Mouse (Mus musculus): ENCODE data around the gene B3gnt2. TPM values are rescaled to one million over a fixed set of nuclear protein-coding genes. Genes with fewer than 3 reads are reported as not detected.

B3gnt2 gene
- polyA plus RNA-seq, 1 experiment from 2014 or later = 1.9 TPM

- Histone ChIP-seq H3K4me1 (replicated peaks) (no peaks in the 10 kb centered on the region), H3K9ac (replicated peaks) (no peak overlapping the region), H3K27me3 (no peaks in the 10 kb centered on the region), H3K27ac (no peak overlapping the region), H3K9me3 (no peaks in the 10 kb centered on the region), H3K36me3 (no peaks in the 10 kb centered on the region), H3K4me2 (replicated peaks) (no peak overlapping the region), H3K4me3 (replicated peaks) (no peak overlapping the region)
- 100% methylated on average over 1 of the region's 1 CpGs for WGBS
- ATAC-seq = no peak
These were observed 24.6 kb upstream of the B3gnt2 start for GRCm38 (mm10) chr11:22885350-22885749.

GRCm38 (mm10) chr11:22883676-22884075, 22.9 kb upstream of the B3gnt2 start:
- Histone ChIP-seq H3K4me3 (replicated peaks) (no peak overlapping the region), H3K4me2 (replicated peaks) (no peak overlapping the region), H3K9ac (replicated peaks) (no peak overlapping the region), H3K27me3 (no peaks in the 10 kb centered on the region), H3K4me1 (replicated peaks) (no peaks in the 10 kb centered on the region), H3K27ac (no peak overlapping the region), H3K9me3 (no peaks in the 10 kb centered on the region), H3K36me3 (no peaks in the 10 kb centered on the region)
- ATAC-seq = no peak
- WGBS = 96% methylated on average over 2 of the region's 2 CpGs

- Histone ChIP-seq H3K4me3 (replicated peaks) (no peak overlapping the region), H3K36me3 (no peaks in the 10 kb centered on the region), H3K9me3 (no peaks in the 10 kb centered on the region), H3K9ac (replicated peaks) (no peak overlapping the region), H3K27ac (no peak overlapping the region), H3K4me1 (replicated peaks) (no peaks in the 10 kb centered on the region), H3K4me2 (replicated peaks) (no peak overlapping the region), H3K27me3 (no peaks in the 10 kb centered on the region)
- ATAC-seq = no peak
These were observed 22.2 kb upstream of the B3gnt2 start for GRCm38 (mm10) chr11:22882926-22883325.

GRCm38 (mm10) chr11:22880383-22881172, 19.8 kb upstream of the B3gnt2 start:
- H3K9ac ChIP-seq (replicated peaks) = no peak overlapping the region
- peaks cover 5% of the 10 kb centered on the region for H3K4me1 ChIP-seq (replicated peaks)
- no peak for ATAC-seq
- WGBS = 72% methylated on average over 3 of the region's 3 CpGs
- no peaks in the 10 kb centered on the region for H3K27me3 ChIP-seq
- no peak overlapping the region for H3K4me2 ChIP-seq (replicated peaks)
- no peak overlapping the region for H3K27ac ChIP-seq
- no peaks in the 10 kb centered on the region for H3K9me3 ChIP-seq
- no peaks in the 10 kb centered on the region for H3K36me3 ChIP-seq
- no peak overlapping the region for H3K4me3 ChIP-seq (replicated peaks)

- WGBS = 94% methylated on average over 4 of the region's 4 CpGs
- no peak overlapping the region for H3K4me3 ChIP-seq (replicated peaks)
- H3K4me1 ChIP-seq (replicated peaks) = peaks cover 15% of the 10 kb centered on the region
These were observed 18.9 kb upstream of the B3gnt2 start for GRCm38 (mm10) chr11:22879645-22880044.

GRCm38 (mm10) chr11:22876680-22877330, 16.0 kb upstream of the B3gnt2 start:
- Histone ChIP-seq H3K27me3 (no peaks in the 10 kb centered on the region), H3K36me3 (no peaks in the 10 kb centered on the region), H3K4me2 (replicated peaks) (no peak overlapping the region), H3K9ac (replicated peaks) (no peak overlapping the region), H3K27ac (no peak overlapping the region), H3K4me3 (replicated peaks) (no peak overlapping the region), H3K4me1 (replicated peaks) (peaks cover 33% of the 10 kb centered on the region), H3K9me3 (no peaks in the 10 kb centered on the region)
- WGBS = 90% methylated on average over 3 of the region's 3 CpGs
- no peak for ATAC-seq

More at GRCm38 (mm10) chr11:22879645-22880044, 18.9 kb upstream of the B3gnt2 start:
- Histone ChIP-seq H3K27ac (no peak overlapping the region), H3K27me3 (no peaks in the 10 kb centered on the region), H3K9me3 (no peaks in the 10 kb centered on the region), H3K36me3 (no peaks in the 10 kb centered on the region), H3K9ac (replicated peaks) (no peak overlapping the region), H3K4me2 (replicated peaks) (no peak overlapping the region)
- ATAC-seq = no peak

GRCm38 (mm10) chr11:22875279-22875678, 14.5 kb upstream of the B3gnt2 start:
- H3K9ac ChIP-seq (replicated peaks) = no peak overlapping the region
- no peaks in the 10 kb centered on the region for H3K36me3 ChIP-seq
- H3K4me1 ChIP-seq (replicated peaks) = peaks cover 33% of the 10 kb centered on the region
- no peaks in the 10 kb centered on the region for H3K27me3 ChIP-seq
- ATAC-seq = peak; percentile 87
- no peak overlapping the region for H3K4me2 ChIP-seq (replicated peaks)
- no peak overlapping the region for H3K4me3 ChIP-seq (replicated peaks)
- H3K9me3 ChIP-seq = no peaks in the 10 kb centered on the region
- peak overlapping the region; percentile 79 for H3K27ac ChIP-seq
- WGBS = 53% methylated on average over 4 of the region's 4 CpGs

GRCm38 (mm10) chr11:22874747-22875146, 14.0 kb upstream of the B3gnt2 start:
- Histone ChIP-seq H3K4me1 (replicated peaks) (peaks cover 33% of the 10 kb centered on the region), H3K4me2 (replicated peaks) (no peak overlapping the region), H3K9me3 (no peaks in the 10 kb centered on the region), H3K36me3 (no peaks in the 10 kb centered on the region), H3K4me3 (replicated peaks) (no peak overlapping the region), H3K9ac (replicated peaks) (no peak overlapping the region), H3K27ac (peak overlapping the region; percentile 79), H3K27me3 (no peaks in the 10 kb centered on the region)
- peak; percentile 73 for ATAC-seq
- 53% methylated on average over 6 of the region's 6 CpGs for WGBS

GRCm38 (mm10) chr11:22873383-22873782, 12.6 kb upstream of the B3gnt2 start:
- Histone ChIP-seq H3K9ac (replicated peaks) (no peak overlapping the region), H3K4me2 (replicated peaks) (no peak overlapping the region), H3K9me3 (no peaks in the 10 kb centered on the region), H3K27me3 (no peaks in the 10 kb centered on the region), H3K36me3 (no peaks in the 10 kb centered on the region), H3K4me3 (replicated peaks) (no peak overlapping the region), H3K27ac (no peak overlapping the region), H3K4me1 (replicated peaks) (peaks cover 33% of the 10 kb centered on the region)
- ATAC-seq = no peak
- 61% methylated on average over 4 of the region's 4 CpGs for WGBS

GRCm38 (mm10) chr11:22872307-22872680, 11.5 kb upstream of the B3gnt2 start:
- Histone ChIP-seq H3K9me3 (no peaks in the 10 kb centered on the region), H3K4me3 (replicated peaks) (no peak overlapping the region), H3K27ac (no peak overlapping the region), H3K27me3 (no peaks in the 10 kb centered on the region), H3K4me1 (replicated peaks) (peaks cover 33% of the 10 kb centered on the region), H3K9ac (replicated peaks) (no peak overlapping the region), H3K4me2 (replicated peaks) (no peak overlapping the region), H3K36me3 (no peaks in the 10 kb centered on the region)
- no peak for ATAC-seq
- 68% methylated on average over 4 of the region's 4 CpGs for WGBS

GRCm38 (mm10) chr11:22871628-22872306, 11.0 kb upstream of the B3gnt2 start:
- Histone ChIP-seq H3K4me1 (replicated peaks) (peaks cover 33% of the 10 kb centered on the region), H3K4me3 (replicated peaks) (no peak overlapping the region), H3K36me3 (no peaks in the 10 kb centered on the region), H3K4me2 (replicated peaks) (no peak overlapping the region), H3K9ac (replicated peaks) (no peak overlapping the region), H3K27ac (no peak overlapping the region), H3K27me3 (no peaks in the 10 kb centered on the region), H3K9me3 (no peaks in the 10 kb centered on the region)
- no peak for ATAC-seq
- WGBS = 74% methylated on average over 7 of the region's 7 CpGs

GRCm38 (mm10) chr11:22868582-22868981, 7.8 kb upstream of the B3gnt2 start:
- Histone ChIP-seq H3K4me2 (replicated peaks) (no peak overlapping the region), H3K27ac (no peak overlapping the region), H3K9ac (replicated peaks) (no peak overlapping the region), H3K4me3 (replicated peaks) (no peak overlapping the region), H3K27me3 (peaks cover 7% of the 10 kb centered on the region), H3K4me1 (replicated peaks) (peaks cover 14% of the 10 kb centered on the region; the same call in 1 of the 2 replicates), H3K9me3 (no peaks in the 10 kb centered on the region), H3K36me3 (no peaks in the 10 kb centered on the region)
- 90% methylated on average over 8 of the region's 8 CpGs for WGBS
- ATAC-seq = no peak

All from midbrain, embryonic 13.5 days (tissue).